Mouse (Mus musculus) lung, embryonic 14.5 days (tissue): Measurements from ENCODE around the gene Ccdc6. TPM values are rescaled to one million over a fixed set of nuclear protein-coding genes. Genes with fewer than 3 reads are reported as not detected.

ENCODE experiments used
- ATAC-seq: fragments of 200-750 bp; cut with Nextera tagmentation; 2 replicates; pipeline ENCODE4 v1.8.0; 2017; ENCODE audit warnings: mild to moderate bottlenecking, moderate TSS enrichment, moderate library complexity; ENCODE audit not compliant: insufficient read depth
- DNase-seq: peaks from one replicate; pipeline ENCODE4 v3.0.0-alpha.2; 2015
- H3K27ac ChIP-seq: fragments of 300-500 bp; sonication (generic); 2 replicates; pipeline ENCODE4 v1.5.1; 2014; ENCODE audit warnings: low read depth, mild to moderate bottlenecking, moderate library complexity
- H3K27me3 ChIP-seq: fragments of 300-500 bp; sonication (generic); 2 replicates; pipeline ENCODE4 v1.6.1; 2014; ENCODE audit warnings: low read length, control low read depth; ENCODE audit not compliant: insufficient read depth
- H3K36me3 ChIP-seq: fragments of 300-500 bp; sonication (generic); 2 replicates; pipeline ENCODE4 v1.6.1; 2014; ENCODE audit warnings: control low read depth; ENCODE audit not compliant: insufficient read depth
- H3K4me1 ChIP-seq: fragments of 300-500 bp; sonication (generic); 2 replicates; pipeline ENCODE4 v1.6.1; 2014; ENCODE audit warnings: antibody characterized with exemption, control low read depth; ENCODE audit not compliant: insufficient read depth
- H3K4me2 ChIP-seq: fragments of 300-500 bp; sonication (generic); 2 replicates; pipeline ENCODE4 v1.6.1; 2014; ENCODE audit warnings: mild to moderate bottlenecking
- H3K4me3 ChIP-seq: fragments of 300-500 bp; sonication (generic); 2 replicates; pipeline ENCODE4 v1.5.1; 2014; ENCODE audit warnings: low read depth, low read length
- H3K9ac ChIP-seq: fragments of 300-500 bp; sonication (generic); 2 replicates; pipeline ENCODE4 v1.6.1; 2014
- H3K9me3 ChIP-seq: fragments of 300-500 bp; sonication (generic); 2 replicates; pipeline ENCODE4 v1.6.1; 2016; ENCODE audit warnings: low read depth, low read length, control low read depth
- CTCF ChIP-seq: IDR thresholded peaks from 2 replicates; pipeline ENCODE4 v1.5.1; 2016; ENCODE audit warnings: antibody characterized with exemption, low read depth
- WGBS: fragments of 180-500 bp; shearing (Covaris S2); extraction: QIAGEN DNeasy Blood & Tissue Kit; methylation state at CpG from one replicate; pipeline ENCODE4 v1.1.7; 2014; 5-methylcytosine and 5-hydroxymethylcytosine counted together
- polyA plus RNA-seq: library from polyadenylated mRNA; unstranded; fragments of >200 nt; fragmentation: Nextera tagmentation; extraction: Ambion mirVana; gene quantifications from 2 replicates; pipeline ENCODE4 v1.2.1, GENCODE M21; 2014

The Ccdc6 gene
- polyA plus RNA-seq, 1 experiment from 2014 or later, result 21.9 TPM

DNA sequence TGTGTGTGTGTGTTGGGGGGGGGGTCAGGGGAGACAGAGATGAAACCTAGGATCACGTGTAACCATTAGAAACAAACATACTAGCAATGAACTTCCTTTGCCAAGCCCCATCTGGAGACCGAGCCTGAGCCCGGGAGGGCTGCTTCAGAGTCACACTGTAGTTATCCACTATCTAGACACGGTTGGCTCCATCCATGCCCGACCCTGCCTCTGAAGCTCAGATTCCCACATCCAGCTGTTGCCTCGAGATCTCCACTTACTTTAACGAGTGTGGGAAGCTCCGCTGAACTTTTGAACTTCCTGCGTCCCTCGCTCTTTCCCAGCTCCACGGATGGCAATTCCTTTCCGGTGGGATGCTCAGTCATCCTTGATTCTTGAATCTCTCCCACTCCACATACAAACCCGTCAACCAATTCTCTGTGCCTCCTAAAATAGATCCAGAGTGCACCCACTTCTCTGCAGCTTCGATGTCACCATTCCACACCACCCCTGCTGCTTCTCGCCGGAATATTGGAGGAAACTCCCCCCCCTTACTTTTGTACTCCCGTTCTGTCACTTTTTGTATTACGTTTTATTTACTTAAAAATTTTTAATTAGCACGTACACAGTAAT is 15.3 kb upstream of the Ccdc6 start:
- H3K9ac ChIP-seq, result no peak overlapping the region
- no peaks in the 10 kb centered on the region for H3K27me3 ChIP-seq
- ATAC-seq (peak; percentile 82), DNase-seq (peak; percentile 72)
- H3K36me3 ChIP-seq, result no peaks in the 10 kb centered on the region
- no peak overlapping the region for H3K4me3 ChIP-seq
- peak overlapping the region; percentile 26; the same call in 1 of the 2 replicates for H3K27ac ChIP-seq
- 26% methylated on average over 19 of the region's 19 CpGs for WGBS
- H3K9me3 ChIP-seq, result no peaks in the 10 kb centered on the region
- TF ChIP-seq CTCF, result no peak
- H3K4me2 ChIP-seq, result peak overlapping the region; percentile 28; the same call in 1 of the 2 replicates
- peaks cover 11% of the 10 kb centered on the region; the same call in 1 of the 2 replicates for H3K4me1 ChIP-seq

DNA sequence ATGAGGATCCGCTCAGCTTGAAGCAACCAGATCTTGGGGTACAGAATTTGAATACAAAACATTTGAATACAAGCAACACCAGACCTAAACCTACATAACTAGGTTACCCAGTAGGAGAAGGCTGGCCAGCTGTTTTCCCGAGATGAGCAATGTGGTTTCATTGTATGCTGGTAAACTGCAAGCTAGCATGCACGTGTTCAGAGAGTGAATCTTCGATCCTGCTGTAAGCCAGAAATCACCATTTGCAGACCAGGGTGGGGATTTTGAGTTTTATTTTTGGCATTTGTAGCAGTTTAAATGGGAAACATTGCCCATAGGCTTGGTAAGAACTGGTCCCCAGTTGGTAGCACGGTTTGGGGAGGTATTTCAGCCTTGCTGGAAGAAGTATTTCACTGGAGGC is 13.7 kb upstream of the Ccdc6 start:
- no peak overlapping the region for H3K27ac ChIP-seq
- DNase-seq (no peak), ATAC-seq (no peak)
- H3K9ac ChIP-seq, result no peak overlapping the region
- H3K4me2 ChIP-seq, result no peak overlapping the region
- no peak overlapping the region for H3K4me3 ChIP-seq
- no peaks in the 10 kb centered on the region for H3K36me3 ChIP-seq
- 86% methylated on average over 5 of the region's 5 CpGs for WGBS
- peaks cover 6% of the 10 kb centered on the region; the same call in 1 of the 2 replicates for H3K9me3 ChIP-seq
- no peak for TF ChIP-seq CTCF
- H3K27me3 ChIP-seq, result no peaks in the 10 kb centered on the region
- peaks cover 11% of the 10 kb centered on the region; the same call in 1 of the 2 replicates for H3K4me1 ChIP-seq

- Histone ChIP-seq H3K9me3 (peaks cover 6% of the 10 kb centered on the region; the same call in 1 of the 2 replicates), H3K36me3 (no peaks in the 10 kb centered on the region), H3K9ac (no peak overlapping the region), H3K27me3 (no peaks in the 10 kb centered on the region), H3K4me2 (no peak overlapping the region), H3K4me3 (no peak overlapping the region), H3K4me1 (peaks cover 11% of the 10 kb centered on the region; the same call in 1 of the 2 replicates), H3K27ac (no peak overlapping the region)
- WGBS, result 20% methylated on average over 12 of the region's 12 CpGs
- TF ChIP-seq CTCF, result no peak
- DNase-seq, result peak; percentile 55
- ATAC-seq, result no peak
Measured at GRCm38 (mm10) chr10:70085256-70085961, 11.5 kb upstream of the Ccdc6 start.

DNA sequence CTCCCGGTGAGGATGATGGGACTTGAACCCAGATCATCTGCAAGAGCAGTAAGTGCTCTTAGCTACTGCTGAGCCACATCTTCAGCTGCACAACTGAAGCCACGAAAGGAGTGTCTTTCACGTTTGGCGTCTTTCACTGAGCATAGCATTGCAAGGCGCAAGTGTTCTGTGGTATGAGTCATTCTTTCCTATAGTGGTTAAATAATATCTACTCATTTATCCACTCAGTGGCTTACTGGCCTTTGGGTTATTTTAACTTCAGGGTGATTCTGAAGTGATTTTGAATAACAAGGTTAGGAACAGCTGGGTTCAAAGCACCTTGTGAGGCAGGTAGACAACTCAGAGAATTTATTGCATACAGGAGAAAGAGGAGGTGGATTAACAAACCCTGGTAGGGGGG is 8.1 kb upstream of the Ccdc6 start:
- Histone ChIP-seq H3K27me3 (no peaks in the 10 kb centered on the region), H3K9ac (no peak overlapping the region), H3K9me3 (peaks cover 6% of the 10 kb centered on the region; the same call in 1 of the 2 replicates), H3K4me2 (no peak overlapping the region), H3K4me3 (no peak overlapping the region), H3K4me1 (peaks cover 8% of the 10 kb centered on the region; the same call in 1 of the 2 replicates), H3K36me3 (no peaks in the 10 kb centered on the region), H3K27ac (no peak overlapping the region)
- no peak for TF ChIP-seq CTCF
- DNase-seq (no peak), ATAC-seq (no peak)
- WGBS, result 86% methylated on average over 5 of the region's 5 CpGs

- Histone ChIP-seq H3K36me3 (no peaks in the 10 kb centered on the region), H3K27ac (no peak overlapping the region), H3K27me3 (no peaks in the 10 kb centered on the region), H3K4me2 (no peak overlapping the region), H3K9me3 (peaks cover 6% of the 10 kb centered on the region; the same call in 1 of the 2 replicates), H3K4me1 (peaks cover 6% of the 10 kb centered on the region; the same call in 1 of the 2 replicates), H3K9ac (no peak overlapping the region), H3K4me3 (no peak overlapping the region)
- ATAC-seq (no peak), DNase-seq (no peak)
- WGBS, result 50% methylated on average over 4 of the region's 4 CpGs
- no peak for TF ChIP-seq CTCF
Measured at GRCm38 (mm10) chr10:70091876-70092462, 5.0 kb upstream of the Ccdc6 start.

GRCm38 (mm10) chr10:70093782-70094181 is 3.1 kb upstream of the Ccdc6 start:
- peaks cover 11% of the 10 kb centered on the region for H3K4me1 ChIP-seq
- 32% methylated on average over 1 of the region's 1 CpGs for WGBS

GRCm38 (mm10) chr10:70095031-70095470 is 1.9 kb upstream of the Ccdc6 start:
- WGBS, result 0% methylated on average over 14 of the region's 14 CpGs
- H3K27ac ChIP-seq, result peak overlapping the region; percentile 80
- H3K4me3 ChIP-seq, result peak overlapping the region; percentile 48
- H3K9me3 ChIP-seq, result no peaks in the 10 kb centered on the region
- H3K9ac ChIP-seq, result peak overlapping the region; percentile 36
- TF ChIP-seq CTCF, result no peak
- no peaks in the 10 kb centered on the region for H3K27me3 ChIP-seq
- peak; percentile 76 for DNase-seq
- H3K4me2 ChIP-seq, result peak overlapping the region; percentile 84
- H3K36me3 ChIP-seq, result no peaks in the 10 kb centered on the region
- H3K4me1 ChIP-seq, result peaks cover 15% of the 10 kb centered on the region
- peak; percentile 28 for ATAC-seq

More at GRCm38 (mm10) chr10:70093782-70094181, 3.1 kb upstream of the Ccdc6 start:
- no peak for DNase-seq
- TF ChIP-seq CTCF, result no peak
- Histone ChIP-seq H3K27me3 (no peaks in the 10 kb centered on the region), H3K9me3 (no peaks in the 10 kb centered on the region), H3K4me3 (no peak overlapping the region), H3K27ac (no peak overlapping the region), H3K9ac (no peak overlapping the region), H3K4me2 (no peak overlapping the region), H3K36me3 (no peaks in the 10 kb centered on the region)
- ATAC-seq, result no peak
